Mouse (Mus musculus) liver, postnatal 0 days (tissue): ENCODE data around the gene Ptprg.

ENCODE experiments used
- CTCF ChIP-seq: sonication (generic); IDR thresholded peaks from 2 replicates; pipeline ENCODE4 v1.5.1; 2016; ENCODE audit warnings: antibody characterized with exemption, low read depth
- EP300 ChIP-seq: IDR thresholded peaks from 2 replicates; pipeline ENCODE4 v1.6.1; 2016; ENCODE audit warnings: antibody characterized with exemption, low read depth, mild to moderate bottlenecking

DNA sequence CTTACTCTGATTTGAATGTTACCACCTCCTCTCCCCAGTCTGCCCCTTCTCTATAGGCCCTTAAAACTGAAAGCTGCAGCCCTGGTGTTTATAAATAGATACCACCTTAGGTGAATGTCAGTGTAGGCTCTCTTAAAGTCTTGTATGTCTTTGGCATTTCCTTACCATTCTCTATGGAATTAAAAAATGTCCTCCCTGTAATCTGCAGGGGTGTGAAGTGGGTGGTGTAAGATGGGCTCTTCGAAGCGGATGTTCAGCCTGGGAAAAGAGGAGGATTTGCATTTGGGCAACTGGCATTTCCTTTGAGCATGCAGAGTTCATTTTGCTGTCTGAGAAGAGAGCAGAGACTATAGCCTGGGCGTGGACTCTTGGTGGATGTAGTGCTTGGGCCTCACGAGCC, 201.3 kb downstream of the Ptprg start:
- no peak for TF ChIP-seq CTCF
- no peak for TF ChIP-seq EP300
